Mouse (Mus musculus): ENCODE data around the gene Nrip2. TPM values are rescaled to one million over a fixed set of nuclear protein-coding genes. Genes with fewer than 3 reads are reported as not detected.

The Nrip2 gene
- total and polyA plus RNA-seq, 3 experiments: 0.13 to 1.3 TPM; not detected in 1

GRCm38 (mm10) chr6:128427571-128427970, 28.5 kb downstream of the Nrip2 start:
- H3K27ac ChIP-seq (ENCODE audit: insufficient read depth, low read depth): no peak overlapping the region
- dilution Hi-C loops (cut with MboI; ENCODE audit: extremely low pct_ligation_motif_present, extremely low pct_unique_long_range_greater_than_20kb, low sequenced_read_pairs): no loop called here
- peaks cover 26 to 58% of the 10 kb centered on the region in 2 experiments for H3K36me3 ChIP-seq (replicated peaks in 1 of 2; ENCODE audit: control insufficient read depth in 1 of 2, insufficient read depth in 1 of 2, low read length in 1 of 2)
- no peaks in the 10 kb centered on the region for H3K27me3 ChIP-seq (replicated peaks)
- no peaks in the 10 kb centered on the region for H3K9me3 ChIP-seq (replicated peaks; ENCODE audit: low read length)
- in situ Hi-C loops (cut with MboI; ENCODE audit: low pct_ligation_motif_present, low pct_unique_long_range_greater_than_20kb, low sequenced_read_pairs): no loop called here
- no peak for DNase-seq (ENCODE audit: extremely low read depth)
- TF ChIP-seq USF2 (conservative IDR thresholded peaks at IDR 0.05; ENCODE audit: low read depth, low read length) (no peak), TCF12 (IDR thresholded peaks at IDR 0.05; ENCODE audit: low read depth, low read length) (no peak), ELF1 (IDR thresholded peaks at IDR 0.05; ENCODE audit: low read depth, low read length) (no peak), MAFK (IDR thresholded peaks at IDR 0.05; ENCODE audit: insufficient replicate concordance, low read length) (no peak), RCOR1 (conservative IDR thresholded peaks at IDR 0.05; ENCODE audit: low read depth, low read length) (no peak), POLR2A (IDR thresholded peaks at IDR 0.05; ENCODE audit: low read depth, low read length) (no peak), JUN (IDR thresholded peaks at IDR 0.05; ENCODE audit: insufficient read depth, low read depth, low read length) (no peak), TBP (conservative IDR thresholded peaks at IDR 0.05; ENCODE audit: low read depth, low read length) (no peak), UBTF (IDR thresholded peaks at IDR 0.05; ENCODE audit: low read depth, low read length) (no peak), JUND (conservative IDR thresholded peaks at IDR 0.05; ENCODE audit: low read depth, low read length) (no peak), ZMIZ1 (IDR thresholded peaks at IDR 0.05; ENCODE audit: low read depth, low read length) (no peak)
- peaks cover 0 to 4% of the 10 kb centered on the region in 2 experiments; a peak in 2 of 4 replicates for H3K4me1 ChIP-seq (ENCODE audit: control insufficient read depth in 1 of 2, insufficient read depth in 2 of 2)
- no peak overlapping the region for H3K4me3 ChIP-seq (replicated peaks in 1 of 3; ENCODE audit: low read depth in 2 of 3, low read length in 2 of 3, poor library complexity in 1 of 3)
- H3K9ac ChIP-seq (ENCODE audit: insufficient read depth, low read depth): no peak overlapping the region
- peaks cover 13% of the 10 kb centered on the region for H3K79me2 ChIP-seq (replicated peaks; ENCODE audit: control insufficient read depth, extremely low read depth, insufficient read depth, poor library complexity, severe bottlenecking)
- H3K4me2 ChIP-seq (ENCODE audit: insufficient read depth, low read depth, poor library complexity, severe bottlenecking): no peak overlapping the region

- H3K9ac ChIP-seq (ENCODE audit: insufficient read depth, low read depth): no peak overlapping the region
- peaks cover 0 to 4% of the 10 kb centered on the region in 2 experiments; a peak in 2 of 4 replicates for H3K4me1 ChIP-seq (ENCODE audit: control insufficient read depth in 1 of 2, insufficient read depth in 2 of 2)
- H3K27me3 ChIP-seq (replicated peaks): no peaks in the 10 kb centered on the region
- no peak for DNase-seq (ENCODE audit: extremely low read depth)
- no peaks in the 10 kb centered on the region for H3K79me2 ChIP-seq (replicated peaks; ENCODE audit: control insufficient read depth, extremely low read depth, insufficient read depth, poor library complexity, severe bottlenecking)
- dilution Hi-C loops (cut with MboI; ENCODE audit: extremely low pct_ligation_motif_present, extremely low pct_unique_long_range_greater_than_20kb, low sequenced_read_pairs): no loop called here
- no peak overlapping the region for H3K4me3 ChIP-seq (replicated peaks in 1 of 3; ENCODE audit: low read depth in 2 of 3, low read length in 2 of 3, poor library complexity in 1 of 3)
- H3K4me2 ChIP-seq (ENCODE audit: insufficient read depth, low read depth, poor library complexity, severe bottlenecking): no peak overlapping the region
- H3K9me3 ChIP-seq (replicated peaks; ENCODE audit: low read length): no peaks in the 10 kb centered on the region
- H3K27ac ChIP-seq (ENCODE audit: insufficient read depth, low read depth): no peak overlapping the region
- in situ Hi-C loops (cut with MboI; ENCODE audit: low pct_ligation_motif_present, low pct_unique_long_range_greater_than_20kb, low sequenced_read_pairs): no loop called here
- H3K36me3 ChIP-seq (replicated peaks in 1 of 2; ENCODE audit: control insufficient read depth in 1 of 2, insufficient read depth in 1 of 2, low read length in 1 of 2): peaks cover 43 to 75% of the 10 kb centered on the region in 2 experiments
- TF ChIP-seq JUN (IDR thresholded peaks at IDR 0.05; ENCODE audit: insufficient read depth, low read depth, low read length) (no peak), SMC3 (IDR thresholded peaks at IDR 0.05; ENCODE audit: low read depth, low read length) (no peak), MYC (IDR thresholded peaks at IDR 0.05; ENCODE audit: low read depth, low read length) (no peak), IRF4 (IDR thresholded peaks at IDR 0.05; ENCODE audit: low read depth, low read length) (no peak), NRF1 (IDR thresholded peaks at IDR 0.05; ENCODE audit: low read depth, low read length) (no peak), ZMIZ1 (IDR thresholded peaks at IDR 0.05; ENCODE audit: low read depth, low read length) (no peak), CHD2 (IDR thresholded peaks at IDR 0.05; ENCODE audit: low read length) (no peak), E2F4 (IDR thresholded peaks at IDR 0.05; ENCODE audit: insufficient replicate concordance, low read depth, low read length) (no peak), PAX5 (IDR thresholded peaks at IDR 0.05; ENCODE audit: low read length) (no peak)
Measured at GRCm38 (mm10) chr6:128429300-128429699, 30.2 kb downstream of the Nrip2 start.

All from CH12.LX (cell line).